Mouse (Mus musculus): ENCODE measurements around the gene A530016L24Rik.

Gene A530016L24Rik

DNA sequence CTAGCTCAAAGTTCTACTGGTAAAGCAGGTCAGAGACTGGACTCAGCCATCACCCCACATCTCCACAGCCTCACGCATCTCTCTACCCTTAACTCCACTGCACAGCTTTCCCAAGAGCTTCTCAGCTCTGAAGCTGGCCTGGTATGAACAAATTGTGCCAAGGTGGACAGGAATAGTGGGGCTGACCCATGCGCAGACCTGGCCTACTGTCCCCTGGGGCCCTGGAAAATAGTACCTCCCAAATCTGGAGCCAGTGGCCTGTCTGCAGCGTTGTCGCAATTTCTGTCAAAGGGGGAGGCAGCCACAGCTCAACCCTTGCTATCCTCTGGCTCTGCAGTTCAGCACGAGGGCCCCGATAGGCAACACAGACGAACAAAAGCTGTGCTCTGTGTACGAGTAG is at the start of gene A530016L24Rik:
A530016L24Rik (plus strand) TSS at position 315 of the 400 bp plus-strand sequence.
- DNase-seq, result no peak

DNA sequence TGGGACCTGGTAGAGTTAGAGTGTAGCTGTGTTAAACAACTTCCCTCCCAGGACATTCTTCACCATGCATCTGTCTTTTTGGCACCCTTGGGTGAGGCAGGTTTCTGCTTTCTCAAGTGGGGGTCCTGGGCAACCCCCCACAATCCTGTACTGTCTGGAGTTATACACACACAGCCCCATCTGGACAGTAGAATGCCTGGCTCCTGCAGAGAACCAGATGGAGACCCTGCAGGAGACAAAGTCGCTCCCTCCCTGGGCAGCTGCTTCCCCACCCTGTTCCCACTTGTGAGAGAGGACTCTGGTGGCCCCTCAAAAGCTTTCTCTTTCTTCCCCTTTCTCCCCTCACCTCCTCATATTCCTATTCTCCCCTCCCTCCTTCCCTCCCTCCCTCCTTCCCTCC is 49.3 kb upstream of the A530016L24Rik start:
- DNase-seq, result no peak

DNA sequence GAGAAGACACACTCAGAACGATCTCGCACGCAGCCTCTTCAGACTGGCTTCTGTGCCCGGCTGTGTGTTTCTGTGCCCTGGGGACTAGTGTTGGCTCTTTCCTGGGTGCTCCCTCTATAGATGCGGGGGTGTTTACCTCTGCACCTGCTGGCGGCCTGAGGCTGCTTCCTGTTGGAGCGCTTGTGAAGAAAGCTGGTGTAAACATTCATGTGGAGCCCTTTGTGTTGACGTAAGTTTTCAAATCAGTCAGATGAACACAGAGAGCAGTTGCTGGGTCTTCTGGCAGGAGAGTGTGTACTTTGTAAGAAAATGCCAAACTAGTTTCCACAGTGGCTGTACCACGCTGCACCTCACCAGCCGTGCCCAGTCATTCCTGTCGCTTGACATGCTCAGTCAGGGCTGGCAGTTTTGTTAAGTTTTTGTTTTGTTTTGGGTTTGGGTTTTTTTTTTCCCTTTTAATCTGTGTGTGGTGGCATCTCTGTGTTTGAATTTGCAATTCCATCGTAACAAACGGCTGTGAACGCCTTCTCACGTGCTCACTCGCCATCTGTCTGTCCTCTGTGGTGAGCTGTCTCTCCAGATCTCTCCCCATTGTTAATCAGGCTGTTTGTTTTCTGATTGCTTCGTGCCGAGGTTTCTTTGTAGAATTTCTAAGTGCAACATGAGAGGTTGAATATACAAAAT is 40.0 kb upstream of the A530016L24Rik start:
- DNase-seq, result no peak

DNA sequence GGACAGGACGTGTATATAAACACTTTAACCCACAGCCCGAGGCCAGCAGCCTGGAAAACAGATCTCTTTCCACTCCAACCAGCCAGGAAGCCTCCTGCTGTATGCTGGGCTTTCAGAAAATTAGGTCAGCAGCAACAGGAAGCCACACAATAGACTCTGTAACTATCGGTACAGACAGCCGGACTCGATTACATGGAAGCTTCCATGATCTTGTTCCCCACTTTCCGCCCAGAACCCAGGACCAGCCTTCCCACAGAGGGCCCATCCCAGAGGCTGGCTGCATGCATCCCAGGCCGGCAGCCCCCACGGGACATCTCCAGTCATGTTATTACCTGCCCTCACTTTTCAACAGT is 39.4 kb upstream of the A530016L24Rik start:
- no peak for DNase-seq

DNA sequence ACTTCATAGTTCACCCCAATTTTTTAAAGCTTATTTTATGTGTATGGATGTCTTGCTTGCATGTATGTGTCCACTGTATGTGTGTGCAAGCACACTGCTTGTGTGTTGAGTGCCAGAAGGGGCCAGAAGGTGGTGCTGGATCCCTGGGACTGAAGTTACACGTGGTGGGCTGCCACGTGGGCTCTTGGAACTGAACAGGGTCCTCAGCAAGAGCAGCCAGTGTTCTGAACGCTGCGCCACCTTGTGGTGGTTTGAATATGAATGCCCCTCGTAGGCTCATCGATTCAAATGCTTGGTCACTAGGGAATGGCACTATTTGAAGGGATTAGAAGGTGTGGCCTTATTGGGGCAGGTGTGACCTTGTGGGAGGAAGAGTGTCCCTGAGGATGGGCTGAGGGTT is 38.4 kb upstream of the A530016L24Rik start:
- DNase-seq, result no peak

DNA sequence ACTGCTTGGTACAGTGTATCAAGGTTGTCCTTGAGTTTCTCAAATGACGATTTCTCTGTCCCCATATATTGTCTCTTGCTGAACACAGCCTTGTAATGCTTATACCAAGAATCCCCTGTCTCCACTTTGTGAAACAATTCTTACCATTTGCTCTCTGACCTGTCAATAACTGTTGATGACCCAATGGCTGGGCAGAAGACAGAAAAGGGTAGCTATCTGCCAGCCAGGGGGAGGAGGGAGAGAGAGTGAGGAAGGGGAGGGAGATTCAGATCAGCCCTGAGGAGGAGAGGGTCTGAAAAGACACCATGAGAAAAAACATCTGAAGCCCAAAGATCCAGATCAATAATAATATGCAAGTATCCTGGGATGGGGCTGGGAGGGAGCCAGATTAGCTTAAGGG is 37.9 kb upstream of the A530016L24Rik start:
- no peak for DNase-seq

DNA sequence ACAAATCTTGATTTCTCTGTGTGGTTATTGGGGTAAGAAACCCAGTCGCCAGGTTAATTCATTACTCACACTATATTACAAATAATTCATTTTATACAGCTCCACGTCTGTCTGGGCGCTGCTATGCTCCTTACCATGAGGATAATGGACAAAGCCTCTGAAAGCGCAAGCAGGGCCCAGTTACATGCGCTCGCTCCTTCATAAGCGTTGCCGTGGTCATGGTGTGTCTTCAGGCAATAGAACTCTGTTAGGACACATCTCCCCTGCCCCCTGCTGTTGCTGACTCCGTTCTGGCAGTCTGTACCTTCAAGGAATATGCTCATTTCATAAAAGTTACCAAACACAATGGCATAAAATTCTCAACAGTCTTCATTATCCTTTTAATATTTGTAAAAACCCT is 37.4 kb upstream of the A530016L24Rik start:
- no peak for DNase-seq

DNA sequence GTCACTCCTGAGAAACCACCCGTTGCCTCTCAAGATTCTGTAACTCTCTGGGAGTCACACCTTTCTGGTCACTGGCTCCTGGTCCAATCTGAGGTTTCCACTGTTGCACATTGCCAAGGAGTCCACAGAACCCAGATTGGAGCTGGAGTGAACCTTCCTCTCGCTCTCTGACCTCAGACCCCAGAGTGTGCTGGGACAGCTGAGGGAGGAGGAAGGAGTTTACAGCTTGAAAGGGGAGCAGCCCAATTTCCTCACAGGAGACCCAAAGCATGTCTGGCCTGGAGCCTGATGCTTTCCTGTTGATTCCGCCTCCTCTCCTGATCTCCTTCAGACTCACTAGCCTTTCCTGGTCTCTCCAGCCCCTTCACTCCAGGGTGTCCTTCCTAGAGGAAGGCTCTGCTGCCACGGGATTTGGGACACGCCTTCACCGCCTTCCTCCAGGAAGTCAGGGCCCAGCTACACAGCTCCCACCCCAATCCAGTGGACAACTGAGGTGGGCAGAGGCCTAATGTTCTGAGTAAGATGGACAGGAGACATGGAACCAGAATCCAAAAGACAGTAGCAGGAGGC is 33.0 kb upstream of the A530016L24Rik start:
- no peak for DNase-seq

DNA sequence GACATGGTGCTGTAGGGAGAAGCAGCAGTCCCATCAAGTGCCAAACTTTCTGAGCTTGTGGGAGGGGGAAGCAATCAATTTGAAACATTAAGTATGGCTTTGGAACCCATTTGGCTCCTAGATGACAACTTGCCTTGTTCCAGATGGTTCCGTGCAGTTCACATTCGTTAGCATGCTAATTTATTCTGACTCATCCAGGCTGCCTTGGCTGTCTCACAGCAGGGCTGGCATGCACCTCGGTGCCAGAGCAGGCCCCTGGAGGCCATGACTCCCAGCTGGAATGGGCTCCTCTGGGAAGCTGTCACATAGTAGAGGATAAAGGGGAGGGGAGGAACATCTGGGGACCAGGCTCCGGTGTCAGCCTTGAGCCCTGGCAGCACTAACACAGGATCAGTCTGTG is 31.4 kb upstream of the A530016L24Rik start:
- no peak for DNase-seq

DNA sequence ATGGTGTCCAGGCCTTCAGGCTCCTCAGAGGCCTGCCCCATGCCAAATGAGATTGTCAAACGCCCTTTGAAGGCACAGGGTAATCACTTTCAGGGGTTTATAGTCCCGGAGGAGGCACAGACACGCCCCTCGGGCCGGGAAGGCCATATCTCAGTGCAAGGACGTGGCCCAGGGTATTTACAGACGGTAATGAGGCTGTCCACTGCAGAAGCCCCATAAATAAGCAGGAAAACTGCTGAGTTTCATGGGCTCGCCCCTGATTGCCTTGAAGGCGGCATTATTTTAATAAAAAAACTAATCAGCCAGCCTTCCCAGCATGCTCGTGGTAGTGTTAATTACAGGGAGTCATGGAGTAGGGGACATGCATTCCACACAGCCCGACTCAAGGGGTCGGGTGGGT is 26.8 kb upstream of the A530016L24Rik start:
- no peak for DNase-seq

DNA sequence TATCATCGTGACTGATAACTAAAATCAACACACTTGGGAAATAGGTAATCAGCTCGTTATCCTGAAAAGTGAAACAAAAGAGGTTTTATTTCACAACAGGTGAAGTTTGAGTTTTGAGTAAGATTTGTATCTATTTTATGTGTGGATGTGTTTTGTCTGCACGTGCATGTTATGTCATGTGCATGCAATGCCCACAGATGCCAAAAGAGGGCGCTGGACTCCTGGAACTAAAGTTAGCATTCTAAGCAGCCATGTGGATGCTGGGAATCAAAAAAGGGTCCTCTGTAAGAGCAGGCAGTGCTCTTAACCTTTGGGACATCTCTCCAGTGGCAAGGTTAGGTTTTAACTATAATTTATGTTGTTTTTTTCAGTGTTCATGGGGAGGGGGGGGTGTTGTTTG is 26.0 kb upstream of the A530016L24Rik start:
- DNase-seq, result no peak

DNA sequence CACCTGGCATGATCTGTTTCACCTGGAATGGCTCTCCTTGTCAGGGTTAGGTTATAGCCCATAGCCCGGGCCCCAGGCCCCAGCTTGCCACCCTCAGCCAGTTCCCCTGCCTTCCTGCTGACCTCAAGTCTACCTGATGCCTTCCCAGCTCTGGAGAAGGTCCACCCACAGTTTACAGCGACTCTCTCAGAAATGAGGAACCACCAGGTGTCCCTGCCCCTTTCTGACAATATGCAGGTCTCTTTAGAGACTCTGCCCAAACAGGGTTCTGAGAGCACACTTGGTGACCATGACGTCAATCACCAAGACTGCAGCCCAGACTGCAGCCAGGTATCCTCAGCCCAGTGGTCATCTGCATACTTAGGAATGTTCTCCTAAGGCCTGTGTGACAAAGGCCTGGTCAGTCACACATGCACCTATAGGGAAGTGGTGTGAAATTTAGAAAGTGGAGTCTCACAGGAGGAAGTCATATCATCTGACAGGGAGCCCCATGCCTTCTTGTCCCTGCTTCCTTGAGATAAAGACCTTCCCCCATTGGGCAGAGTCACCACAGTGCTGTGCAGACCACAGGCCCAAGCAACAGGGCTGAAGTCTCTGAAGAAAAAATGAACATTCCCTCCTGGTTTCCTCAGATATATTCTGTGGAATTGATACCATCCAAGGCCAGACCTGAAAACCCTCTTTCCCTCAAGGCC is 25.4 kb upstream of the A530016L24Rik start:
- DNase-seq, result no peak

DNA sequence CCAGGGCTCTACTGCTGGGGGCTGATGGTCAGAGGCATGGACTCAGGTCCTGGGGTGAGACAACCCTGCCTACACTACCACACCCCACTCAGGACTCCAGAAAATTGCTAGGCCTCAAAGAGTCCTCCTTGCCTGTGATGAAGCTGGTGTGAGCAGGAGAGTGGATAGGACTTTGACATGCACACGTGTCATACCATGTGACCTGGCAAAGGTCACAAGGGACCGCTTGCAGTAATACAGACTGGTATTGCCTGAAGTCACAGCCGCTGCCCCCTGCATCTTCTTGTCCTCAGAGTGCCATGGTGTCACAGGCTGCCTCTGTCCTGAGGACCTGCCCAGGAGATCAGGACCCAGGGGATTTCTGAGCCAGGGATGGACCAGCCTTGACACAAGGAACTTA is 24.7 kb upstream of the A530016L24Rik start:
- no peak for DNase-seq

DNA sequence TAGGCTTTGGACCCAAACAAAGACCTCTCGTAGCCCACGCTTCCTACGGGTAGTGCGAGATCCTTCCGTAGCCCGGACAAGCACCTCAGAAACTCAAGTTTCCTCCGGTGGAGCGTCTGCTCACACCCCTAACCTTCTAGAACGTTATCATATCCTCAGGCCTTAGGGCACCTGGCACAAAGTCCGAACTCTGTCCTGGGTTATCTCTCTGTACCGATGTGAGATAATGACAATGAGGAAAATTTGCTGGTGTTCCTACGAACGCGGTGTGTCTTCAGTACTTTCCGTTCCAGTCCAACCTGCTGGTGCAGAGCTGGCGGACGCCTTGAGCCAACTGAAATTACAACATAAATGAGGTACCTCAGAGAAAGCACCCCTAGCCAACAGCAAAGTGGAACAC is 23.3 kb upstream of the A530016L24Rik start:
- DNase-seq, result no peak

DNA sequence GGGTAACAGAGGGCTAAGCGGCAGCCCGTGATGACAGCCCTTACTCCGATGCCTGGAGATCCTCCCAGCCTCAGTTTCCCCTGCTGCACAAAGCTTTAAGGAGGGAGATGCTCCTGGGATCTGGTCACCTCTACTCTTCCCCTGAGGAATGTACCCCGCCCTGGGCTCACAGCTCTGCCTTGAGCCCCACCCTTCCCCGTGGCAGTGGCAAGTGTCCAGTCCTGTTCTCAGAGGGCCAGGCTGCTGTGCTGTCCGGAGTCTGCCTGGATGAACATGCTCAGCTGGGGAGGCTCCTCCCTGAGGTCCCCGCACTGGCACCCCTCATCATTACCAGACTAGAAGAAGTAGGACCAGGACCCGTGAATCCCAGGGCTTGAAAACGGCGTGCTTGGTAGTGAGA is 21.9 kb upstream of the A530016L24Rik start:
- no peak for DNase-seq

DNA sequence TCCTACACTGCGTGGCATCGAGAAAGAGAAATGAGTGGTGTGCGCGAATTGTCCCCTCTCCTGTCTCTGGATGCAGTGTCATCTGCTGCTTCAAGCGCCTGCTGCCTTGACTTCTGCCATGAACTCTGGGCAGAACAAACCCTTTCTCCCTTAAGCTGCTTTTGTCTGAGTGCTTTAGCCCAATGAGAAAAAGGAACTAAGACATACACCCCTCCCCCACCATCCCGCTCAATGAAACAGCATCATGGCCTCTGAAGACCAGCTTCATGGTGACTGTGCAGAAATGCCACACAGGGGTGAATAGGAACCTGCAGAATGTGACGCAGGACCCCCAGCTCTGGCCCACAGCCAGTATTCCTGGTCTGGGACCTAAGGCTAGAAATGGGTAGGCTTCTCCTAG is 19.9 kb upstream of the A530016L24Rik start:
- no peak for DNase-seq

DNA sequence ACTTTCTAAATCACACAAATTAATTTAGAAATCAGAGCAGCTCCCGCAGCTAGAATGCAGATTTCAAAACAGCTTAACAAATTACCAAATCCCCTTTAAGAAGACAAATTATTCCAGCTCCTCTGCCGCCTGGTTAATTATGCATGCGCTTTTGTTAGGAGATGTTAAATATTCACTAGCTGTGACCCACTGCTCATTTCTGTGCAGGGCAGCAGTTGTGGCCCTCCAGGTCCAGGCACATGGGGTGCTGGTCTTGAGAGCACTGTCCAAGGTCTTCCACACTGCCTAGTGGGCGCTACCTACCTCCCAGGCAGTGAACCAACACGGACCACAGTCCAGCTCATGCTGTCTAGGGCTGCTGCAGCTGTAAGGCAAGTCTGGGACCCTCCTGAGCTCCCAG is 19.0 kb upstream of the A530016L24Rik start:
- DNase-seq, result no peak

DNA sequence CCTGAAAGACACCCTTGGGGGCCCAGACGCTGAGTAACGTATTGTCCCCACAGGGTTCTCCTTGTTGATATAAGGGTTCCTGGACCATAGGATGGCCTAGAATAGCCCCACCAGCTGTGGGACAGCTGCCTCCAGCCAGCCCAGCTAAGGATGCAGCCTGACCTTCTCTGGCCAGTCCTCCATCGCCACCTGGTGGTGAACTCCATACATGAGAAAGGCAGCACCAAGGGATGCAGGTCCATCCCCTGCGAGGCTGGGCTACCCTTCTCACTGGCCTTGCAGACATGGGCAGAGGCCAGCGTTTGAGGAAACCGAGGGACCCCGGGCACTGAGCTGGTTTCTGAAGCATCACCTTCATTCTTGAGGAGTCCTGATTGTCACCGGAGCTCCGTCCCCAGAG is 15.5 kb upstream of the A530016L24Rik start:
- DNase-seq, result peak; percentile 76

DNA sequence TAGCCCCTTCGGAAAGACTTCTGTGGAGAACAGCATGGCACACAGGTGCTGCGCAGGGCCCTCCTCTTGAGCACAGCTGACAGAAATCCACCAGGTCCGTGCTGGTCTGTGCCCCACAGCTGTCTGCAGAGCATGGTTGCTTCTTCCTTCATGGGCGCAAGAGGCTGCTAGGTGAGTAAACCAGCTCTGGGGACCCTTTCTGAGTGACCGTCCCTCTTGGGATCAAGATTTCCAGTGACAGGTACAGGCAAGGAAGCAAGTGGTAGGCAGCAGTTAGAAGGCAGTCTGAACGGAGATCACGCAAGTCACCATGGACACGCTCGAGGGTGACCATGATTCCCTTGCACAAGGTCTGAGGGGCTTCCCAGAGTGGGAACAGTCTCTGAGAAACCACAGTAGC is 287 bp downstream of the A530016L24Rik start:
- no peak for DNase-seq

DNA sequence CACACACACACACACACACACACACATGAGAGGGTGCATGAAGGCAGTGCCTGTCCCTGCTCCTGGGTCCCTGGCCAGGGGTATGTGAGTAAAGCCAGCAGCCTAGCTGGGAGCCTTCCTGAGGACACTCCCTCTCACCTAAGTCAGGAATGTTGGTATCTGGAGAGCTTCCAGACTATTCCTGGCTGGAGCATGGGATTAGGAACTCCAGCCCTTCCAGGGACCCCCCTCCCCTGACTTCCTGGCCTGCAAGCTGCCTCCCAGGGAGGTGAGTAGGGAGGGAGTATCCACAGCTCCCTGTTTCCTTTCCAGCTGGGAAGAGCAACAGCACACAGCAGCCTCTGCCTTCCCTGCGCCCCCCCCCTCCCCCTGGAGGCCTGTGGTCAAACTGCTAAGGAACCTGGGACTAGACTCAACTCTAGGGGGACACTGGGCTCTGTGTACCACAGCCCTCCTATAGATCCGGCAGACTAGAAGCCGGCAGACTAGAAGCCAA is 1.2 kb downstream of the A530016L24Rik start:
- no peak for DNase-seq

DNA sequence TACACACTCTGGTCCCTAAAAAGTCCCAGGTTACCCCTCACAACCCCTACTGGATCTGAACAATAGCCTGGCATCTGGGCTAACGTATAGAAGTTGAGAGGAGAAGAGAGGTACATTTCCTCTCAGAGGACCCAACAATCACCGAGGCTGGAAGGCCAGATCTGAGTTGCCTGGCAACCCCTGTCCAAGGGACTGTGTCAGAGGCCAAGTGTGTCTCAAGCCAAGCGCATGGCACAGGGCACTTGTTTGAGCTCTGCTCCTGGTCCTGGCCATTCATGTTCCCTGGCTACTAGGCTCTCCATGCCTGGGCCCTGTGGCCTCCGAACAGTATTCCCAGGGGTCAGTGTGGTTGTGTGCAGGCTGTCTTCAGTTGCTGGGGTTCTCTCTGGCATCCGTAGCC is 6.9 kb downstream of the A530016L24Rik start:
- DNase-seq, result no peak

DNA sequence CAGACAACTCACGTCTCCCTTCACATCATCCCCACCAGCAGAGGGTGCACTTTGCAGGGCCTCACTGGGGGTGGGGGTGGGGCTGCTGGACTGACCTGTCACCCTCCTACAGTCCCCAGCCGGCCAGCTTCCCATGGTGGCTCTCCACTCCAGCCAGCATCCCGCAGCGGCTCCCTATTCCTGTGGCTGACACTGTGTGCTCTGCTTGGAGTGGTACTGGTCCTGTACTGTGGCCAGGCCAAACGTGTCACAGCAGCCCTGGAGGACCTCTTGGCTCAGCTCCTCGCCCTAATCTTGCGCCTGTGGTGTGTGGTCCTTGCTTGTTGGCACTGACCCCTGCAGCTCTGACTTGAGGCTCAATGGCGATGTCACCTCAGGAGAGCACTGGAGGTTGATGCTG is 8.5 kb downstream of the A530016L24Rik start:
- DNase-seq, result no peak

DNA sequence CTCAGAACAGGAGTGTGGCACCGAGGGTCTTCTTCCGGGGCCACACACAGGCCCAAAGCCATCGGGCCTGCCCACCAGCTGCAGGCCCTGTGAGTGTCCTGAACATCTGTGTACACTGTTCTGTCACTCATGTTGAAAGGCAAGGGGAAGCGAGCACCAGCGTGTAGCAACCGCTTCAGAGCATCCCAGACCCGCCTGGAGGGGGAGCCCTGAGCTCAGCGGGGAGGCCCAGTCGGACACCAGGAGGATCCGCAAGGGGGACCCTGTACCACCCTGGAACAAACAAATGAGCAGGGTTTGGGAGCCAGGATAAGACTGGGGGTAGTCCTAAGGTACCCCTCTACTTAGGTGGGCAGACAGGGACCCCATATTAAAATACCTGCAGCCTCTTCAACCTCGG is 9.4 kb downstream of the A530016L24Rik start:
- no peak for DNase-seq

DNA sequence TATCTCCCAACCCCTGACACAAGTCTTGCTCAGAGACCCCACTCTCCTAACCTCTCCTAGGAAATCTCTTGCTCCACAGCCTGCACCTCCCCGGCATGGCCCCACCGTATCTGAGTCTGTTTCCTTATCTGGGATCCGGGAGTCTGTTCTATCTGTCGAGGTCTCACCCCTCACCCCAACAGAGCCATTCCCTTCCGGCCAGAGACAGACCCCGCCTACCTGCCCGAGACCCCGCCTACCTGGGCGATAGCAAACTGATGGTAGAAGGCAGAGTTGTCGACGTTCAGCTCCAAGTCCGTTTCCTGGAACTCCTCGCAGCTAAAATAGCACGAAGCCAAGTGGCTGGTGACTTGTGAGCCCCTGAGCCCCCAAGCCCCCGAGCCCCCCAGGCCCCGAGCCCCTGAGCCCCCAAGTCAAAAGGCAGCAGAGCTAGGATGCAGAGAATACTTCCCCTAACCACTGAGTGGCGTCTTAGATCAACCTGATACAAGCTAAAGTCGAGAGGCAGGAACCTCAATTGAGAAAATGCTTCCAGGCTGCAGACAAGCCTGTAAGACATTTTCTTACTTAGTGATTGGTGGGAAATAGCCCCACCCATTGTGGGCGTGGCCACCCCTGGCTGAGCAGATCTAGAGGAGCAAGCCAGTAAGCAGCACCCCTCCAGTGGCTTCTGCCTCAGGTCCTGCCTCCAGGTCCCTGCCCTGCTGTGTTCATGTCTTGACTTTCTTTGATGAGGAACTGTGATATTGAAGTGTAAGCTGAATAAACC is 13.9 kb downstream of the A530016L24Rik start:
- DNase-seq, result no peak
